Mouse (Mus musculus): ENCODE data around the gene Rgs9bp. TPM values are rescaled to one million over a fixed set of nuclear protein-coding genes. Genes with fewer than 3 reads are reported as not detected.
A peak's percentile ranks its signal among the peaks of the same experiment; 100 is the strongest.
"Not testable (repeated sequence)": the region's sequence is repeated elsewhere in the genome, so short reads cannot be mapped to it uniquely, and the experiment has no call there.

The Rgs9bp gene
- polyA plus RNA-seq, 1 experiment from 2014 or later, result 0.04 TPM

- no peak for ATAC-seq (ENCODE audit: low FRiP score)
- Histone ChIP-seq H3K4me2 (peak overlapping the region; percentile 80), H3K36me3 (replicated peaks) (peaks cover 15% of the 10 kb centered on the region), H3K4me1 (peaks cover 16% of the 10 kb centered on the region), H3K9me3 (no peaks in the 10 kb centered on the region), H3K27me3 (no peaks in the 10 kb centered on the region), H3K9ac (peak overlapping the region; percentile 88), H3K27ac (peak overlapping the region; percentile 94), H3K4me3 (replicated peaks) (peak overlapping the region; percentile 76)
- 3% methylated on average over 28 of the region's 28 CpGs for WGBS
Observed at GRCm38 (mm10) chr7:35554605-35555175, 30.7 kb downstream of the Rgs9bp start.

GRCm38 (mm10) chr7:35553751-35554604 lies 31.4 kb downstream of the Rgs9bp start:
- no peaks in the 10 kb centered on the region for H3K27me3 ChIP-seq
- H3K27ac ChIP-seq, result no peak overlapping the region
- peak overlapping the region; percentile 80 for H3K4me2 ChIP-seq
- peaks cover 16% of the 10 kb centered on the region for H3K36me3 ChIP-seq (replicated peaks)
- H3K4me3 ChIP-seq (replicated peaks), result peak overlapping the region; percentile 76
- peak overlapping the region; percentile 88; the same call in 1 of the 2 replicates for H3K9ac ChIP-seq
- ATAC-seq (ENCODE audit: low FRiP score), result no peak
- peaks cover 16% of the 10 kb centered on the region for H3K4me1 ChIP-seq
- 66% methylated on average over 10 of the region's 10 CpGs for WGBS
- H3K9me3 ChIP-seq, result no peaks in the 10 kb centered on the region

- H3K4me3 ChIP-seq (replicated peaks), result no peak overlapping the region
- H3K9me3 ChIP-seq, result no peaks in the 10 kb centered on the region
- no peak for ATAC-seq (ENCODE audit: low FRiP score)
- no peak overlapping the region for H3K4me2 ChIP-seq
- H3K27ac ChIP-seq, result no peak overlapping the region
- no peaks in the 10 kb centered on the region for H3K4me1 ChIP-seq
- H3K27me3 ChIP-seq, result no peaks in the 10 kb centered on the region
- peaks cover 14% of the 10 kb centered on the region for H3K36me3 ChIP-seq (replicated peaks)
- H3K9ac ChIP-seq, result no peak overlapping the region
- WGBS, result 32% methylated on average over 4 of the region's 4 CpGs
Observed at GRCm38 (mm10) chr7:35545881-35546280, 39.5 kb downstream of the Rgs9bp start.

GRCm38 (mm10) chr7:35537562-35537961 lies 47.8 kb downstream of the Rgs9bp start, which contains the start of gene Tdrd12:
Gene Tdrd12, minus strand, starts transcription at chr7:35537745.
- Histone ChIP-seq H3K4me1 (no peaks in the 10 kb centered on the region), H3K36me3 (replicated peaks) (no peaks in the 10 kb centered on the region), H3K9ac (no peak within 1 kb of the TSS), H3K9me3 (no peaks in the 10 kb centered on the region), H3K4me2 (no peak within 1 kb of the TSS), H3K27ac (no peak within 1 kb of the TSS), H3K27me3 (no peaks in the 10 kb centered on the region), H3K4me3 (replicated peaks) (no peak within 1 kb of the TSS)
- no peak for ATAC-seq (ENCODE audit: low FRiP score)
- 90% methylated on average over 17 of the region's 17 CpGs for WGBS

GRCm38 (mm10) chr7:35535750-35536512 lies 49.5 kb downstream of the Rgs9bp start:
- Histone ChIP-seq H3K36me3 (replicated peaks) (no peaks in the 10 kb centered on the region), H3K4me3 (replicated peaks) (no peak overlapping the region), H3K9ac (no peak overlapping the region), H3K4me2 (no peak overlapping the region), H3K9me3 (no peaks in the 10 kb centered on the region), H3K27ac (no peak overlapping the region), H3K27me3 (no peaks in the 10 kb centered on the region), H3K4me1 (no peaks in the 10 kb centered on the region)
- no peak for ATAC-seq (ENCODE audit: low FRiP score)
- 84% methylated on average over 12 of the region's 12 CpGs for WGBS

GRCm38 (mm10) chr7:35530544-35530943 lies 54.8 kb downstream of the Rgs9bp start:
- H3K4me3 ChIP-seq (replicated peaks); H3K9ac ChIP-seq; H3K4me1 ChIP-seq; H3K36me3 ChIP-seq (replicated peaks); H3K4me2 ChIP-seq; H3K9me3 ChIP-seq; H3K27ac ChIP-seq; ATAC-seq (ENCODE audit: low FRiP score); H3K27me3 ChIP-seq: not testable (repeated sequence)
- 47% methylated on average over 1 of the region's 1 CpGs for WGBS

- WGBS, result 68% methylated on average over 3 of the region's 3 CpGs
- Histone ChIP-seq H3K4me3 (replicated peaks) (no peak overlapping the region), H3K27me3 (no peaks in the 10 kb centered on the region)
Observed at GRCm38 (mm10) chr7:35530026-35530425, 55.4 kb downstream of the Rgs9bp start.

More at GRCm38 (mm10) chr7:35530026-35530425, 55.4 kb downstream of the Rgs9bp start:
- Histone ChIP-seq H3K4me2 (no peak overlapping the region), H3K27ac (no peak overlapping the region), H3K9me3 (no peaks in the 10 kb centered on the region), H3K4me1 (no peaks in the 10 kb centered on the region), H3K36me3 (replicated peaks) (no peaks in the 10 kb centered on the region), H3K9ac (no peak overlapping the region)
- no peak for ATAC-seq (ENCODE audit: low FRiP score)

Other genes starting within 250 kb of the Rgs9bp start
- gene Faap24, start 188.7 kb downstream of the Rgs9bp start, polyA plus RNA-seq (2016; fragmentation: Nextera tagmentation; extraction: Ambion mirVana), result 23.8 and 26.3 TPM in 2 replicates
- 58.9 and 59.8 TPM in 2 replicates for gene Cep89, start 188.5 kb downstream of the Rgs9bp start, polyA plus RNA-seq (2016; fragmentation: Nextera tagmentation; extraction: Ambion mirVana)
- gene Slc7a9, start 136.8 kb downstream of the Rgs9bp start, polyA plus RNA-seq (2016; fragmentation: Nextera tagmentation; extraction: Ambion mirVana), result 0.14 TPM in 1 of 2 replicates, not detected in the other
- gene Tdrd12, start 47.8 kb downstream of the Rgs9bp start, polyA plus RNA-seq (2016; fragmentation: Nextera tagmentation; extraction: Ambion mirVana), result 0.12 and 0.17 TPM in 2 replicates
- 44.6 and 47.5 TPM in 2 replicates for gene Nudt19, start 29.3 kb downstream of the Rgs9bp start, polyA plus RNA-seq (2016; fragmentation: Nextera tagmentation; extraction: Ambion mirVana)
- 33.4 and 36.7 TPM in 2 replicates for gene Ankrd27, start 662 bp upstream of the Rgs9bp start, polyA plus RNA-seq (2016; fragmentation: Nextera tagmentation; extraction: Ambion mirVana)
- 265 and 275 TPM in 2 replicates for gene Pdcd5, start 61.9 kb upstream of the Rgs9bp start, polyA plus RNA-seq (2016; fragmentation: Nextera tagmentation; extraction: Ambion mirVana)
- gene Dpy19l3, start 168.9 kb upstream of the Rgs9bp start, polyA plus RNA-seq (2016; fragmentation: Nextera tagmentation; extraction: Ambion mirVana), result 40.4 and 42.5 TPM in 2 replicates
- 23.2 and 26.9 TPM in 2 replicates for gene Zfp507, start 217.4 kb upstream of the Rgs9bp start, polyA plus RNA-seq (2016; fragmentation: Nextera tagmentation; extraction: Ambion mirVana)

All from forebrain, embryonic 12.5 days (tissue).